Mouse (Mus musculus): ENCODE results near the gene Tspan4.

- TF ChIP-seq POLR2A (IDR thresholded peaks at IDR 0.05; ENCODE audit: borderline replicate concordance, control insufficient read depth, low read depth, low read length) (no peak), CTCF (IDR thresholded peaks at IDR 0.05; ENCODE audit: control insufficient read depth, insufficient read depth, low read length) (no peak)
Measured at GRCm38 (mm10) chr7:141492738-141493137, 17.7 kb downstream of the Tspan4 start.
